ENCODE assay signal across 8 mouse cellular contexts in the genomic region with DNA sequence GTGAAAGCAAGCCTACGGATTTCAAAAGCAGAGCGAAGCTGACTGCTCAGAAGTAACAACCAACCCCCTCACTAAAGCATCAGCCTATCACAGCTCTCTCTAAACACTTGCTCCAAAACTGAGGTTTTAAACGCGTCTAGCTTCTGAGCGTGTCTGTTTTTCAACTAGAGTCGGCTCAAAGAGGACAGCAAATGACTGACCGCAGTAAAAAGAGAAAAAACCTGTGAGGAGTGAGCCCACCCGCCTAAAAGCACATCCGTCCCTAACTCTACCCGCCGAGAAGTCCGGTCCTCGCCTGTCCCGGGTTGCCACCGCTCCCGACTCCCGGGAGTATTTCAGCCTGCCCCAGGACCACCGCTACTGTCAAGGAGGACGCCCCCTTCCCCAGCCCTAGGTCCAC. TPM values are rescaled to one million over a fixed set of nuclear protein-coding genes. Genes with fewer than 3 reads are reported as not detected.
DNase-seq lines count a peak whose midpoint lies in the region; ATAC-seq lines count a peak whose summit lies in the region.

No protein-coding gene starts in this region.

- H3K4me2 ChIP-seq in forebrain, embryonic 13.5 days: peak overlapping the region; percentile 91
- peak overlapping the region; percentile 98 for H3K4me2 ChIP-seq in liver, embryonic 15.5 days

- H3K27me3 ChIP-seq in forebrain, embryonic 13.5 days: no peaks in the 10 kb centered on the region
- peaks cover 9% of the 10 kb centered on the region; the same call in 1 of the 2 replicates for H3K27me3 ChIP-seq in liver, embryonic 15.5 days

- H3K4me1 ChIP-seq in forebrain, embryonic 13.5 days: peaks cover 22% of the 10 kb centered on the region
- peaks cover 10% of the 10 kb centered on the region for H3K4me1 ChIP-seq in liver, embryonic 15.5 days (replicated peaks)

- no peaks in the 10 kb centered on the region for H3K9me3 ChIP-seq in forebrain, embryonic 13.5 days (replicated peaks)
- no peaks in the 10 kb centered on the region for H3K9me3 ChIP-seq in liver, embryonic 15.5 days (replicated peaks)

- peak overlapping the region; percentile 48 for H3K27ac ChIP-seq in forebrain, embryonic 13.5 days
- H3K27ac ChIP-seq in liver, embryonic 15.5 days (replicated peaks): no peak overlapping the region

- ATAC-seq in forebrain, embryonic 13.5 days: peak; percentile 28; the same call in 1 of the 2 replicates
- peak; percentile 58 for ATAC-seq in liver, embryonic 15.5 days (ENCODE audit: insufficient read depth)

- peak overlapping the region; percentile 74 for H3K4me3 ChIP-seq in forebrain, embryonic 13.5 days
- H3K4me3 ChIP-seq in liver, embryonic 15.5 days (replicated peaks): peak overlapping the region; percentile 66

- DNase-seq in gastrocnemius, postnatal 25 days: peak; percentile 22
- no peak for DNase-seq in gastrocnemius, postnatal 4 days (ENCODE audit: low spot score in 2 of 2)
- DNase-seq in right cerebral cortex, adult 18-20 months: peak; percentile 44
- DNase-seq in right cerebral cortex, postnatal 10 days (ENCODE audit: low spot score in 2 of 2): no peak
- no peak for DNase-seq in ovary, adult 18-20 months (ENCODE audit: low spot score)
- DNase-seq in urinary bladder, adult 2 months (ENCODE audit: low spot score): no peak

- 0% methylated on average over 18 of the region's 19 CpGs for WGBS in forebrain, embryonic 13.5 days
- under 1% methylated on average over 19 of the region's 19 CpGs for WGBS in liver, embryonic 15.5 days (ENCODE audit: insufficient replicate concordance)

- H3K36me3 ChIP-seq in forebrain, embryonic 13.5 days (ENCODE audit: poor library complexity, severe bottlenecking): no peaks in the 10 kb centered on the region
- H3K36me3 ChIP-seq in liver, embryonic 15.5 days (replicated peaks): no peaks in the 10 kb centered on the region

- H3K9ac ChIP-seq in forebrain, embryonic 13.5 days: peak overlapping the region; percentile 82
- peak overlapping the region; percentile 54 for H3K9ac ChIP-seq in liver, embryonic 15.5 days

RNA-seq across cellular contexts. Expression of a gene that starts 0.6 kb away (rescaled TPM):
- 1 to 10 TPM; 3.3 to 3.8 TPM for total RNA-seq in gastrocnemius, postnatal 25 days (2021)
- 10 to 100 TPM in 1 of 2 experiments, 1 to 10 TPM in 1; 7.5 to 10.2 TPM for total RNA-seq in gastrocnemius, postnatal 4 days (2021)
- polyA plus RNA-seq in forebrain, embryonic 13.5 days (2015; fragmentation: Nextera tagmentation; extraction: Ambion mirVana): 9.8 and 11.3 TPM in 2 replicates
- 1.0 and 1.2 TPM in 2 replicates for polyA plus RNA-seq in liver, embryonic 15.5 days (2015; fragmentation: Nextera tagmentation; extraction: Ambion mirVana)
- polyA plus RNA-seq in urinary bladder, adult 2 months (2012; rRNA removed): 6.7 and 6.9 TPM in 2 replicates

RNA-seq across cellular contexts. Expression of a gene that starts 8.5 kb away (rescaled TPM):
- not detected for total RNA-seq in gastrocnemius, postnatal 25 days (2021)
- not detected for total RNA-seq in gastrocnemius, postnatal 4 days (2021)
- not detected in 2 replicates for polyA plus RNA-seq in forebrain, embryonic 13.5 days (2015; fragmentation: Nextera tagmentation; extraction: Ambion mirVana)
- polyA plus RNA-seq in liver, embryonic 15.5 days (2015; fragmentation: Nextera tagmentation; extraction: Ambion mirVana): not detected in 2 replicates
- polyA plus RNA-seq in urinary bladder, adult 2 months (2012; rRNA removed): not detected in 2 replicates

RNA-seq across cellular contexts. Expression of a gene that starts 47.2 kb away (rescaled TPM):
- total RNA-seq in gastrocnemius, postnatal 25 days (2021): 10 to 100 TPM; 10.3 to 11.8 TPM
- 10 to 100 TPM; 58.1 to 58.7 TPM for total RNA-seq in gastrocnemius, postnatal 4 days (2021)
- polyA plus RNA-seq in forebrain, embryonic 13.5 days (2015; fragmentation: Nextera tagmentation; extraction: Ambion mirVana): 33.6 and 38.2 TPM in 2 replicates
- polyA plus RNA-seq in liver, embryonic 15.5 days (2015; fragmentation: Nextera tagmentation; extraction: Ambion mirVana): 0.88 and 0.93 TPM in 2 replicates
- 1.3 and 1.8 TPM in 2 replicates for polyA plus RNA-seq in urinary bladder, adult 2 months (2012; rRNA removed)

Comparison
In these comparisons a context has a peak if more than half of its experiments do, and no peak if none do; other contexts are left out.
1. DNase-seq: peak in gastrocnemius, postnatal 25 days (single experiment) and right cerebral cortex, adult 18-20 months (single experiment); none in gastrocnemius, postnatal 4 days (0 of 2), right cerebral cortex, postnatal 10 days (0 of 2), ovary, adult 18-20 months (single experiment) and urinary bladder, adult 2 months (single experiment).
2. RNA of a gene that starts 47.2 kb away (polyA plus RNA-seq): 33.6 to 38.2 TPM in forebrain, embryonic 13.5 days; 1.3 to 1.8 TPM in urinary bladder, adult 2 months and 0.88 to 0.93 TPM in liver, embryonic 15.5 days; every median in the first group is over 10 times any median in the second.